Mouse (Mus musculus): ENCODE measurements around the gene Tmpo. TPM values are rescaled to one million over a fixed set of nuclear protein-coding genes. Genes with fewer than 3 reads are reported as not detected.
A peak's percentile ranks its signal among the peaks of the same experiment; 100 is the strongest.

Gene Tmpo
- polyA plus RNA-seq, 2 experiments: 239 to 340 TPM

GRCm38 (mm10) chr10:91109841-91110240 is 71.3 kb downstream of the Tmpo start:
- WGBS: 61% methylated on average over 4 of the region's 4 CpGs
- Histone ChIP-seq H3K4me2 (replicated peaks; ENCODE audit: low read depth, low read length, severe bottlenecking) (no peak overlapping the region), H3K4me3 (replicated peaks; ENCODE audit: low read length) (no peak overlapping the region), H3K27me3 (ENCODE audit: control insufficient read depth, insufficient read depth, low read length) (no peaks in the 10 kb centered on the region), H3K36me3 (ENCODE audit: control insufficient read depth, insufficient read depth, low read length) (peaks cover 22% of the 10 kb centered on the region), H3K27ac (replicated peaks; ENCODE audit: low read depth, low read length) (no peak overlapping the region), H3K9me3 (ENCODE audit: control insufficient read depth, low read length) (peaks cover 14% of the 10 kb centered on the region; the same call in 1 of the 2 replicates), H3K9ac (ENCODE audit: low read depth, low read length, severe bottlenecking) (no peak overlapping the region), H3K4me1 (ENCODE audit: control insufficient read depth, insufficient read depth, low read length) (no peaks in the 10 kb centered on the region)
- ATAC-seq (ENCODE audit: low FRiP score, low read depth) (peak; percentile 66), DNase-seq (ENCODE audit: low spot score) (no peak)
- no peak for TF ChIP-seq POLR2A (IDR thresholded peaks at IDR 0.05; ENCODE audit: borderline replicate concordance, extremely low read depth, insufficient read depth, insufficient read length)

- Histone ChIP-seq H3K4me3 (replicated peaks; ENCODE audit: low read length) (no peak overlapping the region), H3K9ac (ENCODE audit: low read depth, low read length, severe bottlenecking) (no peak overlapping the region), H3K9me3 (ENCODE audit: control insufficient read depth, low read length) (peaks cover 12% of the 10 kb centered on the region), H3K27me3 (ENCODE audit: control insufficient read depth, insufficient read depth, low read length) (no peaks in the 10 kb centered on the region), H3K4me2 (replicated peaks; ENCODE audit: low read depth, low read length, severe bottlenecking) (no peak overlapping the region), H3K36me3 (ENCODE audit: control insufficient read depth, insufficient read depth, low read length) (peaks cover 17% of the 10 kb centered on the region), H3K4me1 (ENCODE audit: control insufficient read depth, insufficient read depth, low read length) (no peaks in the 10 kb centered on the region), H3K27ac (replicated peaks; ENCODE audit: low read depth, low read length) (no peak overlapping the region)
- TF ChIP-seq POLR2A (IDR thresholded peaks at IDR 0.05; ENCODE audit: borderline replicate concordance, extremely low read depth, insufficient read depth, insufficient read length): no peak
- ATAC-seq (ENCODE audit: low FRiP score, low read depth): no peak
- WGBS: 77% methylated on average over 3 of the region's 3 CpGs
- DNase-seq (ENCODE audit: low spot score): no peak
These were observed 75.1 kb downstream of the Tmpo start for GRCm38 (mm10) chr10:91105981-91106380.

- peaks cover 35% of the 10 kb centered on the region for H3K36me3 ChIP-seq (ENCODE audit: control insufficient read depth, insufficient read depth, low read length)
- H3K27me3 ChIP-seq (ENCODE audit: control insufficient read depth, insufficient read depth, low read length): no peaks in the 10 kb centered on the region
- no peak overlapping the region for H3K9ac ChIP-seq (ENCODE audit: low read depth, low read length, severe bottlenecking)
- DNase-seq (ENCODE audit: low spot score) (no peak), ATAC-seq (ENCODE audit: low FRiP score, low read depth) (0 out of 2 replicates have a peak, but pooled peaks have one; percentile 34)
- WGBS: 86% methylated on average over 14 of the region's 14 CpGs
- H3K27ac ChIP-seq (replicated peaks; ENCODE audit: low read depth, low read length): no peak overlapping the region
- no peak overlapping the region for H3K4me2 ChIP-seq (replicated peaks; ENCODE audit: low read depth, low read length, severe bottlenecking)
- no peak for TF ChIP-seq POLR2A (IDR thresholded peaks at IDR 0.05; ENCODE audit: borderline replicate concordance, extremely low read depth, insufficient read depth, insufficient read length)
- H3K9me3 ChIP-seq (ENCODE audit: control insufficient read depth, low read length): peaks cover 5% of the 10 kb centered on the region; the same call in 1 of the 2 replicates
- H3K4me3 ChIP-seq (replicated peaks; ENCODE audit: low read length): no peak overlapping the region
- H3K4me1 ChIP-seq (ENCODE audit: control insufficient read depth, insufficient read depth, low read length): no peaks in the 10 kb centered on the region
These were observed 78.1 kb downstream of the Tmpo start for GRCm38 (mm10) chr10:91102799-91103590.

GRCm38 (mm10) chr10:91101936-91102335 is 79.2 kb downstream of the Tmpo start:
- no peak for ATAC-seq (ENCODE audit: low FRiP score, low read depth)
- Histone ChIP-seq H3K4me1 (ENCODE audit: control insufficient read depth, insufficient read depth, low read length) (no peaks in the 10 kb centered on the region), H3K4me3 (replicated peaks; ENCODE audit: low read length) (no peak overlapping the region), H3K4me2 (replicated peaks; ENCODE audit: low read depth, low read length, severe bottlenecking) (no peak overlapping the region), H3K9ac (ENCODE audit: low read depth, low read length, severe bottlenecking) (no peak overlapping the region), H3K9me3 (ENCODE audit: control insufficient read depth, low read length) (peaks cover 5% of the 10 kb centered on the region; the same call in 1 of the 2 replicates), H3K36me3 (ENCODE audit: control insufficient read depth, insufficient read depth, low read length) (peaks cover 44% of the 10 kb centered on the region), H3K27me3 (ENCODE audit: control insufficient read depth, insufficient read depth, low read length) (no peaks in the 10 kb centered on the region), H3K27ac (replicated peaks; ENCODE audit: low read depth, low read length) (no peak overlapping the region)
- TF ChIP-seq POLR2A (IDR thresholded peaks at IDR 0.05; ENCODE audit: borderline replicate concordance, extremely low read depth, insufficient read depth, insufficient read length): no peak
- DNase-seq (ENCODE audit: low spot score): no peak
- WGBS: 89% methylated on average over 25 of the region's 25 CpGs

- WGBS: 92% methylated on average over 1 of the region's 1 CpGs
- Histone ChIP-seq H3K4me3 (replicated peaks; ENCODE audit: low read length) (no peak overlapping the region), H3K4me2 (replicated peaks; ENCODE audit: low read depth, low read length, severe bottlenecking) (no peak overlapping the region), H3K36me3 (ENCODE audit: control insufficient read depth, insufficient read depth, low read length) (peaks cover 55% of the 10 kb centered on the region), H3K9me3 (ENCODE audit: control insufficient read depth, low read length) (peaks cover 5% of the 10 kb centered on the region; the same call in 1 of the 2 replicates), H3K27me3 (ENCODE audit: control insufficient read depth, insufficient read depth, low read length) (no peaks in the 10 kb centered on the region), H3K4me1 (ENCODE audit: control insufficient read depth, insufficient read depth, low read length) (no peaks in the 10 kb centered on the region), H3K9ac (ENCODE audit: low read depth, low read length, severe bottlenecking) (no peak overlapping the region), H3K27ac (replicated peaks; ENCODE audit: low read depth, low read length) (no peak overlapping the region)
- no peak for ATAC-seq (ENCODE audit: low FRiP score, low read depth)
- DNase-seq (ENCODE audit: low spot score): no peak
- no peak for TF ChIP-seq POLR2A (IDR thresholded peaks at IDR 0.05; ENCODE audit: borderline replicate concordance, extremely low read depth, insufficient read depth, insufficient read length)
These were observed 81.0 kb downstream of the Tmpo start for GRCm38 (mm10) chr10:91100101-91100500.

Data from limb, embryonic 14.5 days (tissue).